Comparison of ENCODE assay signal across 25 mouse cellular contexts in the genomic region with DNA sequence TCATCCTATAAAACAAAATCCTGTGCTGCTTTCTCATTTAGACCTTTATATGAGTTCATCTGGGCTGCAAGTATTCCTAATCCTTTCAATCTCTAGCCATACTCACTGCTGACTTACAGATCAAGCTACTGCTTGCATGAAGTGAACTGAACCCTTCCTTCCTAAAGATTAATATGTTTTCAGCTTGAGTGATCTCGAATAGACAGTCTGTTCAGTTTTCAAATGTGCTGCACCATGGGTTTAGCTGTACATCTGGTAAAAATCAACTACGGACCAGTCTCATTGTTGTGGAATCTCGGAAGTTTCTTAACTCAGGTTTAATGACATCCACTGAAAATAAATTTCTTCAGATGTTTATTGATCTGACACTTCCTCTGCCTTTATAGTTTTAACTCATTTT.
"Had no signal": no experiment of that assay in that cellular context is flagged by ENCODE, and none has a peak within 500 bp of the region (broad histone marks: within the 10 kb centered on the region; RNA-seq: fewer than 3 reads in every experiment).

No protein-coding gene starts in this region.

- H3K9ac ChIP-seq: limb, embryonic 13.5 days; liver, embryonic 12.5 days; liver, embryonic 15.5 days; lung, embryonic 15.5 days; midbrain, embryonic 13.5 days; neural tube, embryonic 13.5 days had no signal

- H3K4me2 ChIP-seq: limb, embryonic 13.5 days; liver, embryonic 12.5 days; liver, embryonic 15.5 days; lung, embryonic 15.5 days; midbrain, embryonic 13.5 days; neural tube, embryonic 13.5 days had no signal

- H3K4me1 ChIP-seq: limb, embryonic 10.5 days; limb, embryonic 13.5 days; liver, embryonic 12.5 days; liver, embryonic 15.5 days; lung, embryonic 15.5 days; midbrain, embryonic 10.5 days; midbrain, embryonic 13.5 days; neural tube, embryonic 13.5 days had no signal

- H3K36me3 ChIP-seq: limb, embryonic 10.5 days; limb, embryonic 13.5 days; liver, embryonic 12.5 days; liver, embryonic 15.5 days; lung, embryonic 15.5 days; midbrain, embryonic 10.5 days; midbrain, embryonic 13.5 days; neural tube, embryonic 13.5 days had no signal

- DNase-seq: kidney, postnatal 25 days; layer of hippocampus, adult 9-11 months; liver; lung, adult 18-20 months; lung, postnatal 10 days; lung, postnatal 36 days; right cerebral cortex, adult 18-20 months; right cerebral cortex, postnatal 14 days; right cerebral cortex, postnatal 4 days; thymus, adult 2 months; thymus, postnatal 14 days; thymus, postnatal 4 days had no signal

- H3K9me3 ChIP-seq: limb, embryonic 10.5 days; limb, embryonic 13.5 days; liver, embryonic 12.5 days; liver, embryonic 15.5 days; lung, embryonic 15.5 days; midbrain, embryonic 10.5 days; midbrain, embryonic 13.5 days; neural tube, embryonic 13.5 days had no signal

- H3K27me3 ChIP-seq: limb, embryonic 13.5 days; liver, embryonic 12.5 days; liver, embryonic 15.5 days; lung, embryonic 15.5 days; midbrain, embryonic 13.5 days; neural tube, embryonic 13.5 days had no signal

- H3K27ac ChIP-seq: kidney, postnatal 0 days; layer of hippocampus, adult 2 months; limb, embryonic 10.5 days; limb, embryonic 13.5 days; liver, embryonic 12.5 days; liver, embryonic 15.5 days; lung, embryonic 15.5 days; midbrain, embryonic 10.5 days; midbrain, embryonic 13.5 days; neural tube, embryonic 13.5 days; stomach, postnatal 0 days had no signal

- H3K4me3 ChIP-seq: layer of hippocampus, adult 2 months; limb, embryonic 10.5 days; limb, embryonic 13.5 days; liver, embryonic 12.5 days; liver, embryonic 15.5 days; lung, embryonic 15.5 days; midbrain, embryonic 10.5 days; midbrain, embryonic 13.5 days; myocyte; neural tube, embryonic 13.5 days had no signal

- ATAC-seq: liver, embryonic 12.5 days; midbrain, embryonic 13.5 days; midbrain, embryonic 16.5 days had no signal
